Mouse (Mus musculus) liver, adult 2 months (tissue): ENCODE measurements around the gene Pcbp4.

Experiments
- CTCF ChIP-seq: fragments of 200-500 bp; IDR thresholded peaks from 2 replicates; pipeline ENCODE4 v1.5.1; 2011; ENCODE audit warnings: low read depth, low read length, control low read depth
- POLR2A ChIP-seq: fragments of 200-500 bp; IDR thresholded peaks from 2 replicates; pipeline ENCODE4 v1.6.1; 2011; ENCODE audit warnings: low read length, control low read depth; ENCODE audit not compliant: insufficient read depth; ENCODE audit errors: extremely low read depth

GRCm38 (mm10) chr9:106412210-106412609 is 40.9 kb upstream of the Pcbp4 start:
- TF ChIP-seq CTCF (no peak), POLR2A (no peak)
